ENCODE assay signal across 15 mouse cellular contexts in genomic region chr14:54445476-54445875, GRCm38 (mm10). TPM values are rescaled to one million over a fixed set of nuclear protein-coding genes. Genes with fewer than 3 reads are reported as not detected.
DNase-seq lines count a peak whose midpoint lies in the region; ATAC-seq and TF ChIP-seq lines count a peak whose summit lies in the region.
"Had no signal": no experiment of that assay in that cellular context is flagged by ENCODE, and none has a peak within 500 bp of the region (broad histone marks: within the 10 kb centered on the region; RNA-seq: fewer than 3 reads in every experiment).

No protein-coding gene starts in this region.

- no peak for DNase-seq in heart, postnatal 25 days (ENCODE audit: low spot score)
- DNase-seq in lung, postnatal 4 days = peak; percentile 64 to 76
- DNase-seq in lung, adult 2 months = no peak
- peak; percentile 72 to 86 for DNase-seq in gastrocnemius, postnatal 4 days (ENCODE audit: low spot score in 2 of 2)
- no peak for DNase-seq in left cerebral cortex, adult 11 months (ENCODE audit: low spot score)
- no peak for DNase-seq in layer of hippocampus, adult 9-11 months
- DNase-seq: cerebellum, postnatal 14 days; kidney, postnatal 10 days; thymus, postnatal 25 days had no signal

- no peak overlapping the region for H3K4me3 ChIP-seq in heart, embryonic 11.5 days (ENCODE audit: low read depth, low read length)
- no peak overlapping the region for H3K4me3 ChIP-seq in lung, adult 2 months (replicated peaks; ENCODE audit: extremely low read depth, low read depth, low read length)
- H3K4me3 ChIP-seq: embryonic facial prominence, embryonic 13.5 days; left cerebral cortex, adult 2 months; liver, embryonic 15.5 days had no signal

- H3K4me1 ChIP-seq in heart, embryonic 11.5 days (ENCODE audit: control insufficient read depth, insufficient read depth, low read length) = peaks cover 10% of the 10 kb centered on the region; the same call in 1 of the 2 replicates
- H3K4me1 ChIP-seq in lung, adult 2 months (ENCODE audit: control insufficient read depth, insufficient read depth, low read length) = peaks cover 4% of the 10 kb centered on the region; the same call in 1 of the 2 replicates

- no peak overlapping the region for H3K27ac ChIP-seq in heart, embryonic 11.5 days (ENCODE audit: low read depth, low read length)
- H3K27ac ChIP-seq: left cerebral cortex, adult 2 months; liver, embryonic 15.5 days had no signal

- intact Hi-C loops in heart, postnatal 25 days (cut with DNase I) = loop anchor here (5.0 to 10.0 kb wide), 2 partner anchors 33 to 381 kb away; no protein-coding TSS in a partner anchor

- H3K27me3 ChIP-seq in heart, embryonic 11.5 days (ENCODE audit: control insufficient read depth, insufficient read depth, low read length) = no peaks in the 10 kb centered on the region
- H3K27me3 ChIP-seq: embryonic facial prominence, embryonic 13.5 days had no signal

- no peaks in the 10 kb centered on the region; the same call in 1 of the 2 replicates for H3K36me3 ChIP-seq in heart, embryonic 11.5 days (ENCODE audit: control insufficient read depth, insufficient read depth, low read length)
- H3K36me3 ChIP-seq: liver, embryonic 15.5 days had no signal

- H3K4me2 ChIP-seq in heart, embryonic 11.5 days = no peak overlapping the region
- H3K4me2 ChIP-seq: embryonic facial prominence, embryonic 13.5 days; liver, embryonic 15.5 days had no signal

- no peak for ATAC-seq in heart, embryonic 11.5 days (replicated peaks; ENCODE audit: insufficient number of reproducible peaks, low FRiP score, low TSS enrichment)
- 0 out of 2 replicates have a peak, but pooled peaks have one; percentile 6 for ATAC-seq in megakaryocyte-erythroid progenitor cell, adult 5-6 weeks (replicated peaks; ENCODE audit: low FRiP score, low TSS enrichment, poor library complexity, severe bottlenecking)
- ATAC-seq: forebrain, embryonic 14.5 days had no signal

- TF ChIP-seq CTCF in lung, adult 2 months (IDR thresholded peaks at IDR 0.05; ENCODE audit: insufficient read depth, low read length) = no peak

- H3K9me3 ChIP-seq in heart, embryonic 11.5 days (replicated peaks; ENCODE audit: control insufficient read depth, low read length) = no peaks in the 10 kb centered on the region
- H3K9me3 ChIP-seq: embryonic facial prominence, embryonic 13.5 days; liver, embryonic 15.5 days had no signal

- no peak for TF ChIP-seq POLR2A in lung, adult 2 months (IDR thresholded peaks at IDR 0.05; ENCODE audit: borderline replicate concordance, extremely low read depth, low read depth, low read length)

- 28% methylated on average over 3 of the region's 3 CpGs for WGBS in heart, embryonic 11.5 days (ENCODE audit: insufficient replicate concordance)
- WGBS in lung, adult 2 months = 45% methylated on average over 3 of the region's 3 CpGs

- H3K9ac ChIP-seq in heart, embryonic 11.5 days (ENCODE audit: low read depth, low read length) = 0 out of 2 replicates have a peak overlapping the region, but pooled peaks have one; percentile 34
- H3K9ac ChIP-seq: embryonic facial prominence, embryonic 13.5 days; liver, embryonic 15.5 days had no signal

RNA-seq across cellular contexts. Expression of gene Mmp14, which starts 14.1 kb away (rescaled TPM):
- polyA plus RNA-seq in heart, embryonic 11.5 days (2014; fragmentation: Nextera tagmentation; extraction: Ambion mirVana) = 84.3 and 90.2 TPM in 2 replicates
- 10 to 100 TPM; 16.5 to 23.6 TPM for total RNA-seq in heart, postnatal 25 days (2021)
- polyA plus RNA-seq in lung, adult 2 months (2012; rRNA removed) = 119 and 130 TPM in 2 replicates
- 100 to 1,000 TPM; 222 to 237 TPM for total RNA-seq in gastrocnemius, postnatal 4 days (2021)
- total RNA-seq in megakaryocyte-erythroid progenitor cell, adult 5-6 weeks (2014; fragmentation: Nextera tagmentation) = 39.2 and 44.9 TPM in 2 replicates
- 23.4 and 37.2 TPM in 2 replicates for total RNA-seq in megakaryocyte-erythroid progenitor cell, adult 5-6 weeks (2017)

RNA-seq across cellular contexts. Expression of gene Lrp10, which starts 18.5 kb away (rescaled TPM):
- polyA plus RNA-seq in heart, embryonic 11.5 days (2014; fragmentation: Nextera tagmentation; extraction: Ambion mirVana) = 31.8 and 35.2 TPM in 2 replicates
- total RNA-seq in heart, postnatal 25 days (2021) = 10 to 100 TPM; 53.9 to 59.8 TPM
- polyA plus RNA-seq in lung, adult 2 months (2012; rRNA removed) = 184 and 199 TPM in 2 replicates
- total RNA-seq in gastrocnemius, postnatal 4 days (2021) = 10 to 100 TPM; 39.0 to 42.9 TPM
- 38.4 and 38.6 TPM in 2 replicates for total RNA-seq in megakaryocyte-erythroid progenitor cell, adult 5-6 weeks (2014; fragmentation: Nextera tagmentation)
- total RNA-seq in megakaryocyte-erythroid progenitor cell, adult 5-6 weeks (2017) = 13.0 and 19.9 TPM in 2 replicates

RNA-seq across cellular contexts. Expression of gene Mrpl52, which starts 18.8 kb away (rescaled TPM):
- polyA plus RNA-seq in heart, embryonic 11.5 days (2014; fragmentation: Nextera tagmentation; extraction: Ambion mirVana) = 242 and 250 TPM in 2 replicates
- 100 to 1,000 TPM; 114 to 121 TPM for total RNA-seq in heart, postnatal 25 days (2021)
- 185 and 290 TPM in 2 replicates for polyA plus RNA-seq in lung, adult 2 months (2012; rRNA removed)
- total RNA-seq in gastrocnemius, postnatal 4 days (2021) = 100 to 1,000 TPM; 151 to 166 TPM
- 504 and 507 TPM in 2 replicates for total RNA-seq in megakaryocyte-erythroid progenitor cell, adult 5-6 weeks (2014; fragmentation: Nextera tagmentation)
- 266 and 434 TPM in 2 replicates for total RNA-seq in megakaryocyte-erythroid progenitor cell, adult 5-6 weeks (2017)

RNA-seq across cellular contexts. Expression of gene Slc7a7, which starts 27.9 kb away (rescaled TPM):
- 8.0 TPM in 2 replicates for polyA plus RNA-seq in heart, embryonic 11.5 days (2014; fragmentation: Nextera tagmentation; extraction: Ambion mirVana)
- 1 to 10 TPM; 7.7 to 7.9 TPM for total RNA-seq in heart, postnatal 25 days (2021)
- polyA plus RNA-seq in lung, adult 2 months (2012; rRNA removed) = 23.1 and 29.2 TPM in 2 replicates
- 1 to 10 TPM; 6.2 to 7.3 TPM for total RNA-seq in gastrocnemius, postnatal 4 days (2021)
- total RNA-seq in megakaryocyte-erythroid progenitor cell, adult 5-6 weeks (2014; fragmentation: Nextera tagmentation) = 8.8 and 12.9 TPM in 2 replicates
- total RNA-seq in megakaryocyte-erythroid progenitor cell, adult 5-6 weeks (2017) = 8.2 and 10.6 TPM in 2 replicates

RNA-seq across cellular contexts. Expression of gene Rem2, which starts 30.4 kb away (rescaled TPM):
- polyA plus RNA-seq in heart, embryonic 11.5 days (2014; fragmentation: Nextera tagmentation; extraction: Ambion mirVana) = 2.0 TPM in 2 replicates
- not detected for total RNA-seq in heart, postnatal 25 days (2021)
- polyA plus RNA-seq in lung, adult 2 months (2012; rRNA removed) = 3.0 TPM in 2 replicates
- total RNA-seq in gastrocnemius, postnatal 4 days (2021) = not detected
- 0.50 and 3.5 TPM in 2 replicates for total RNA-seq in megakaryocyte-erythroid progenitor cell, adult 5-6 weeks (2014; fragmentation: Nextera tagmentation)
- total RNA-seq in megakaryocyte-erythroid progenitor cell, adult 5-6 weeks (2017) = 0.80 and 2.0 TPM in 2 replicates

Comparison
In these comparisons a context has a peak if more than half of its experiments do, and no peak if none do; other contexts are left out.
1. DNase-seq: peak in lung, postnatal 4 days (2 of 2) and gastrocnemius, postnatal 4 days (2 of 2); none in heart, postnatal 25 days (single experiment), lung, adult 2 months (single experiment), left cerebral cortex, adult 11 months (single experiment) and layer of hippocampus, adult 9-11 months (single experiment).
2. RNA of gene Mmp14, which starts 14.1 kb away (total RNA-seq): 222 to 237 TPM in gastrocnemius, postnatal 4 days; 23.4 to 44.9 TPM in megakaryocyte-erythroid progenitor cell, adult 5-6 weeks and 16.5 to 23.6 TPM in heart, postnatal 25 days; every median in the first group is over 4 times any median in the second.